Mouse (Mus musculus) neural tube, embryonic 12.5 days (tissue): ENCODE measurements around the gene C1qtnf1. TPM values are rescaled to one million over a fixed set of nuclear protein-coding genes. Genes with fewer than 3 reads are reported as not detected.

ENCODE experiments used
- ATAC-seq: fragments of 200-750 bp; cut with Nextera tagmentation; 2 replicates; pipeline ENCODE4 v1.8.0; 2017; ENCODE audit warnings: low read depth, mild to moderate bottlenecking, moderate TSS enrichment, moderate library complexity; ENCODE audit not compliant: low FRiP score
- H3K27ac ChIP-seq: fragments of 300-500 bp; sonication (generic); 2 replicates; pipeline ENCODE4 v1.5.1; 2016
- H3K27me3 ChIP-seq: fragments of 300-500 bp; sonication (generic); replicated peaks from 2 replicates; pipeline ENCODE4 v1.6.1; 2016; ENCODE audit warnings: mild to moderate bottlenecking
- H3K36me3 ChIP-seq: fragments of 300-500 bp; sonication (generic); 2 replicates; pipeline ENCODE4 v1.6.1; 2016; ENCODE audit warnings: mild to moderate bottlenecking
- H3K4me1 ChIP-seq: fragments of 300-500 bp; sonication (generic); 2 replicates; pipeline ENCODE4 v1.6.1; 2016
- H3K4me2 ChIP-seq: fragments of 300-500 bp; sonication (generic); replicated peaks from 2 replicates; pipeline ENCODE4 v1.6.1; 2016; ENCODE audit warnings: mild to moderate bottlenecking
- H3K4me3 ChIP-seq: fragments of 300-500 bp; sonication (generic); 2 replicates; pipeline ENCODE4 v1.5.1; 2016
- H3K9ac ChIP-seq: fragments of 300-500 bp; sonication (generic); 2 replicates; pipeline ENCODE4 v1.6.1; 2016; ENCODE audit warnings: mild to moderate bottlenecking
- H3K9me3 ChIP-seq: fragments of 300-500 bp; sonication (generic); 2 replicates; pipeline ENCODE4 v1.6.1; 2016; ENCODE audit warnings: mild to moderate bottlenecking
- WGBS: fragments of 180-500 bp; shearing (Covaris S2); methylation state at CpG from one replicate; pipeline ENCODE4 v1.1.7; 2016; 5-methylcytosine and 5-hydroxymethylcytosine counted together
- polyA plus RNA-seq: library from polyadenylated mRNA; unstranded; fragments of >200 nt; fragmentation: Nextera tagmentation; extraction: Ambion mirVana; gene quantifications from 2 replicates; pipeline ENCODE4 v1.2.1, GENCODE M21; 2016

The C1qtnf1 gene
- polyA plus RNA-seq, 1 experiment from 2014 or later, result 3.1 TPM

- H3K4me1 ChIP-seq, result peaks cover 14% of the 10 kb centered on the region
- no peak overlapping the region for H3K9ac ChIP-seq
- H3K36me3 ChIP-seq, result peaks cover 33% of the 10 kb centered on the region
- H3K27me3 ChIP-seq, result no peaks in the 10 kb centered on the region
- WGBS, result 88% methylated on average over 8 of the region's 8 CpGs
- no peak overlapping the region for H3K27ac ChIP-seq
- H3K4me3 ChIP-seq, result no peak overlapping the region
- no peak for ATAC-seq
- H3K9me3 ChIP-seq, result no peaks in the 10 kb centered on the region
- H3K4me2 ChIP-seq, result no peak overlapping the region
Measured at GRCm38 (mm10) chr11:118484169-118484568, 56.2 kb downstream of the C1qtnf1 start.

- no peaks in the 10 kb centered on the region for H3K9me3 ChIP-seq
- H3K4me2 ChIP-seq, result no peak overlapping the region
- H3K27me3 ChIP-seq, result no peaks in the 10 kb centered on the region
- no peak for ATAC-seq
- peaks cover 33% of the 10 kb centered on the region for H3K36me3 ChIP-seq
- no peak overlapping the region for H3K4me3 ChIP-seq
- WGBS, result 74% methylated on average over 11 of the region's 11 CpGs
- no peak overlapping the region for H3K27ac ChIP-seq
- no peak overlapping the region for H3K9ac ChIP-seq
- H3K4me1 ChIP-seq, result peaks cover 24% of the 10 kb centered on the region
Measured at GRCm38 (mm10) chr11:118485338-118485737, 57.3 kb downstream of the C1qtnf1 start.

- WGBS, result 88% methylated on average over 3 of the region's 3 CpGs
- Histone ChIP-seq H3K9me3 (no peaks in the 10 kb centered on the region), H3K36me3 (peaks cover 33% of the 10 kb centered on the region), H3K27ac (no peak overlapping the region), H3K4me1 (peaks cover 29% of the 10 kb centered on the region), H3K4me2 (no peak overlapping the region), H3K27me3 (no peaks in the 10 kb centered on the region), H3K4me3 (no peak overlapping the region), H3K9ac (no peak overlapping the region)
- ATAC-seq, result no peak
Measured at GRCm38 (mm10) chr11:118485780-118486179, 57.8 kb downstream of the C1qtnf1 start.

GRCm38 (mm10) chr11:118486281-118486680, 58.3 kb downstream of the C1qtnf1 start:
- Histone ChIP-seq H3K4me3 (no peak overlapping the region), H3K9ac (no peak overlapping the region), H3K4me1 (peaks cover 30% of the 10 kb centered on the region), H3K9me3 (no peaks in the 10 kb centered on the region), H3K4me2 (no peak overlapping the region), H3K36me3 (peaks cover 33% of the 10 kb centered on the region), H3K27me3 (no peaks in the 10 kb centered on the region), H3K27ac (no peak overlapping the region)
- 88% methylated on average over 6 of the region's 6 CpGs for WGBS
- no peak for ATAC-seq

- Histone ChIP-seq H3K36me3 (peaks cover 33% of the 10 kb centered on the region), H3K4me2 (no peak overlapping the region), H3K9ac (no peak overlapping the region), H3K4me1 (peaks cover 30% of the 10 kb centered on the region), H3K27me3 (no peaks in the 10 kb centered on the region), H3K27ac (no peak overlapping the region), H3K4me3 (no peak overlapping the region), H3K9me3 (no peaks in the 10 kb centered on the region)
- ATAC-seq, result no peak
- 89% methylated on average over 29 of the region's 29 CpGs for WGBS
Measured at GRCm38 (mm10) chr11:118486881-118487772, 59.1 kb downstream of the C1qtnf1 start.

GRCm38 (mm10) chr11:118488191-118488906, 60.3 kb downstream of the C1qtnf1 start:
- H3K27me3 ChIP-seq, result no peaks in the 10 kb centered on the region
- H3K27ac ChIP-seq, result peak overlapping the region; percentile 43; the same call in 1 of the 2 replicates
- no peak overlapping the region for H3K4me3 ChIP-seq
- ATAC-seq, result peak; percentile 17; the same call in 1 of the 2 replicates
- H3K9ac ChIP-seq, result no peak overlapping the region
- no peaks in the 10 kb centered on the region for H3K9me3 ChIP-seq
- no peak overlapping the region for H3K4me2 ChIP-seq
- peaks cover 26% of the 10 kb centered on the region for H3K36me3 ChIP-seq
- peaks cover 37% of the 10 kb centered on the region for H3K4me1 ChIP-seq
- 68% methylated on average over 8 of the region's 8 CpGs for WGBS

GRCm38 (mm10) chr11:118488907-118489270, 60.9 kb downstream of the C1qtnf1 start:
- 60% methylated on average over 12 of the region's 12 CpGs for WGBS
- Histone ChIP-seq H3K4me2 (no peak overlapping the region), H3K27me3 (no peaks in the 10 kb centered on the region), H3K9me3 (no peaks in the 10 kb centered on the region), H3K4me3 (no peak overlapping the region), H3K27ac (0 out of 2 replicates have a peak overlapping the region, but pooled peaks have one; percentile 22), H3K4me1 (peaks cover 37% of the 10 kb centered on the region), H3K36me3 (peaks cover 25% of the 10 kb centered on the region), H3K9ac (no peak overlapping the region)
- no peak for ATAC-seq

GRCm38 (mm10) chr11:118490566-118491218, 62.7 kb downstream of the C1qtnf1 start:
- peaks cover 9% of the 10 kb centered on the region for H3K36me3 ChIP-seq
- ATAC-seq, result peak; percentile 49; the same call in 1 of the 2 replicates
- H3K27me3 ChIP-seq, result no peaks in the 10 kb centered on the region
- WGBS, result 18% methylated on average over 22 of the region's 22 CpGs
- peak overlapping the region; percentile 48 for H3K4me2 ChIP-seq
- H3K9ac ChIP-seq, result no peak overlapping the region
- H3K4me3 ChIP-seq, result no peak overlapping the region
- H3K4me1 ChIP-seq, result peaks cover 37% of the 10 kb centered on the region
- 0 out of 2 replicates have a peak overlapping the region, but pooled peaks have one; percentile 6 for H3K27ac ChIP-seq
- H3K9me3 ChIP-seq, result no peaks in the 10 kb centered on the region

GRCm38 (mm10) chr11:118491230-118491629, 63.2 kb downstream of the C1qtnf1 start:
- Histone ChIP-seq H3K9ac (no peak overlapping the region), H3K4me1 (peaks cover 41% of the 10 kb centered on the region), H3K4me2 (no peak overlapping the region), H3K27ac (no peak overlapping the region), H3K27me3 (no peaks in the 10 kb centered on the region), H3K4me3 (no peak overlapping the region), H3K9me3 (no peaks in the 10 kb centered on the region), H3K36me3 (peaks cover 9% of the 10 kb centered on the region)
- 88% methylated on average over 7 of the region's 7 CpGs for WGBS
- ATAC-seq, result no peak

GRCm38 (mm10) chr11:118493458-118493857, 65.5 kb downstream of the C1qtnf1 start:
- Histone ChIP-seq H3K27me3 (no peaks in the 10 kb centered on the region), H3K27ac (no peak overlapping the region), H3K9ac (no peak overlapping the region), H3K4me2 (no peak overlapping the region), H3K4me1 (peaks cover 41% of the 10 kb centered on the region), H3K4me3 (no peak overlapping the region), H3K9me3 (no peaks in the 10 kb centered on the region), H3K36me3 (no peaks in the 10 kb centered on the region)
- no peak for ATAC-seq
- WGBS, result 82% methylated on average over 2 of the region's 2 CpGs

- Histone ChIP-seq H3K27ac (no peak overlapping the region), H3K4me3 (no peak overlapping the region), H3K4me1 (peaks cover 35% of the 10 kb centered on the region), H3K9me3 (no peaks in the 10 kb centered on the region), H3K9ac (no peak overlapping the region), H3K27me3 (no peaks in the 10 kb centered on the region), H3K4me2 (no peak overlapping the region), H3K36me3 (no peaks in the 10 kb centered on the region)
- ATAC-seq, result no peak
- 85% methylated on average over 12 of the region's 12 CpGs for WGBS
Measured at GRCm38 (mm10) chr11:118494001-118494737, 66.2 kb downstream of the C1qtnf1 start.
